Mouse (Mus musculus): ENCODE results near the gene Pde4d. TPM values are rescaled to one million over a fixed set of nuclear protein-coding genes. Genes with fewer than 3 reads are reported as not detected.

Pde4d gene
- polyA plus RNA-seq, 1 experiment = 56.2 TPM

- Histone ChIP-seq H3K27ac (replicated peaks; ENCODE audit: low read depth, low read length) (no peak overlapping the region), H3K4me3 (ENCODE audit: insufficient read depth, low read depth, low read length) (no peak overlapping the region), H3K4me1 (ENCODE audit: control insufficient read depth, insufficient read depth, insufficient read length, low read length) (no peaks in the 10 kb centered on the region)
These were observed 503.2 kb downstream of the Pde4d start for GRCm38 (mm10) chr13:108952911-108953310.

GRCm38 (mm10) chr13:108956059-108956458 lies 506.3 kb downstream of the Pde4d start:
- no peaks in the 10 kb centered on the region for H3K4me1 ChIP-seq (ENCODE audit: control insufficient read depth, insufficient read depth, insufficient read length, low read length)
- no peak overlapping the region for H3K4me3 ChIP-seq (ENCODE audit: insufficient read depth, low read depth, low read length)
- H3K27ac ChIP-seq (replicated peaks; ENCODE audit: low read depth, low read length) = no peak overlapping the region

- no peak overlapping the region for H3K27ac ChIP-seq (replicated peaks; ENCODE audit: low read depth, low read length)
- no peaks in the 10 kb centered on the region for H3K4me1 ChIP-seq (ENCODE audit: control insufficient read depth, insufficient read depth, insufficient read length, low read length)
- H3K4me3 ChIP-seq (ENCODE audit: insufficient read depth, low read depth, low read length) = no peak overlapping the region
These were observed 514.3 kb downstream of the Pde4d start for GRCm38 (mm10) chr13:108964056-108964455.

- Histone ChIP-seq H3K27ac (replicated peaks; ENCODE audit: low read depth, low read length) (no peak overlapping the region), H3K4me3 (ENCODE audit: insufficient read depth, low read depth, low read length) (no peak overlapping the region), H3K4me1 (ENCODE audit: control insufficient read depth, insufficient read depth, insufficient read length, low read length) (no peaks in the 10 kb centered on the region)
These were observed 531.4 kb downstream of the Pde4d start for GRCm38 (mm10) chr13:108981144-108981543.

GRCm38 (mm10) chr13:108998739-108999138 lies 549.0 kb downstream of the Pde4d start:
- Histone ChIP-seq H3K27ac (replicated peaks; ENCODE audit: low read depth, low read length) (no peak overlapping the region), H3K4me1 (ENCODE audit: control insufficient read depth, insufficient read depth, insufficient read length, low read length) (no peaks in the 10 kb centered on the region), H3K4me3 (ENCODE audit: insufficient read depth, low read depth, low read length) (no peak overlapping the region)

GRCm38 (mm10) chr13:109024703-109025102 lies 575.0 kb downstream of the Pde4d start:
- Histone ChIP-seq H3K4me3 (ENCODE audit: insufficient read depth, low read depth, low read length) (no peak overlapping the region), H3K4me1 (ENCODE audit: control insufficient read depth, insufficient read depth, insufficient read length, low read length) (no peaks in the 10 kb centered on the region), H3K27ac (replicated peaks; ENCODE audit: low read depth, low read length) (no peak overlapping the region)

GRCm38 (mm10) chr13:109047126-109047525 lies 597.4 kb downstream of the Pde4d start:
- Histone ChIP-seq H3K27ac (replicated peaks; ENCODE audit: low read depth, low read length) (no peak overlapping the region), H3K4me1 (ENCODE audit: control insufficient read depth, insufficient read depth, insufficient read length, low read length) (no peaks in the 10 kb centered on the region), H3K4me3 (ENCODE audit: insufficient read depth, low read depth, low read length) (no peak overlapping the region)

GRCm38 (mm10) chr13:109052805-109053204 lies 603.1 kb downstream of the Pde4d start:
- Histone ChIP-seq H3K4me3 (ENCODE audit: insufficient read depth, low read depth, low read length) (no peak overlapping the region), H3K27ac (replicated peaks; ENCODE audit: low read depth, low read length) (no peak overlapping the region), H3K4me1 (ENCODE audit: control insufficient read depth, insufficient read depth, insufficient read length, low read length) (no peaks in the 10 kb centered on the region)

- Histone ChIP-seq H3K4me1 (ENCODE audit: control insufficient read depth, insufficient read depth, insufficient read length, low read length) (no peaks in the 10 kb centered on the region), H3K4me3 (ENCODE audit: insufficient read depth, low read depth, low read length) (no peak overlapping the region), H3K27ac (replicated peaks; ENCODE audit: low read depth, low read length) (no peak overlapping the region)
These were observed 603.7 kb downstream of the Pde4d start for GRCm38 (mm10) chr13:109053242-109054018.

- no peak overlapping the region for H3K4me3 ChIP-seq (ENCODE audit: insufficient read depth, low read depth, low read length)
- no peaks in the 10 kb centered on the region for H3K4me1 ChIP-seq (ENCODE audit: control insufficient read depth, insufficient read depth, insufficient read length, low read length)
- no peak overlapping the region for H3K27ac ChIP-seq (replicated peaks; ENCODE audit: low read depth, low read length)
These were observed 608.3 kb downstream of the Pde4d start for GRCm38 (mm10) chr13:109058045-109058444.

- Histone ChIP-seq H3K27ac (replicated peaks; ENCODE audit: low read depth, low read length) (no peak overlapping the region), H3K4me3 (ENCODE audit: insufficient read depth, low read depth, low read length) (no peak overlapping the region), H3K4me1 (ENCODE audit: control insufficient read depth, insufficient read depth, insufficient read length, low read length) (no peaks in the 10 kb centered on the region)
These were observed 616.9 kb downstream of the Pde4d start for GRCm38 (mm10) chr13:109066581-109067159.

GRCm38 (mm10) chr13:109068258-109069219 lies 618.8 kb downstream of the Pde4d start:
- Histone ChIP-seq H3K4me3 (ENCODE audit: insufficient read depth, low read depth, low read length) (no peak overlapping the region), H3K27ac (replicated peaks; ENCODE audit: low read depth, low read length) (no peak overlapping the region), H3K4me1 (ENCODE audit: control insufficient read depth, insufficient read depth, insufficient read length, low read length) (no peaks in the 10 kb centered on the region)

GRCm38 (mm10) chr13:109073371-109073770 lies 623.6 kb downstream of the Pde4d start:
- no peak overlapping the region for H3K4me3 ChIP-seq (ENCODE audit: insufficient read depth, low read depth, low read length)

GRCm38 (mm10) chr13:109074078-109074477 lies 624.3 kb downstream of the Pde4d start:
- peaks cover 5% of the 10 kb centered on the region; the same call in 1 of the 2 replicates for H3K4me1 ChIP-seq (ENCODE audit: control insufficient read depth, insufficient read depth, insufficient read length, low read length)
- no peak overlapping the region for H3K27ac ChIP-seq (replicated peaks; ENCODE audit: low read depth, low read length)
- H3K4me3 ChIP-seq (ENCODE audit: insufficient read depth, low read depth, low read length) = no peak overlapping the region

More at GRCm38 (mm10) chr13:109073371-109073770, 623.6 kb downstream of the Pde4d start:
- H3K27ac ChIP-seq (replicated peaks; ENCODE audit: low read depth, low read length) = no peak overlapping the region
- peaks cover 5% of the 10 kb centered on the region; the same call in 1 of the 2 replicates for H3K4me1 ChIP-seq (ENCODE audit: control insufficient read depth, insufficient read depth, insufficient read length, low read length)

GRCm38 (mm10) chr13:109092654-109093053 lies 642.9 kb downstream of the Pde4d start:
- Histone ChIP-seq H3K27ac (replicated peaks; ENCODE audit: low read depth, low read length) (no peak overlapping the region), H3K4me1 (ENCODE audit: control insufficient read depth, insufficient read depth, insufficient read length, low read length) (no peaks in the 10 kb centered on the region), H3K4me3 (ENCODE audit: insufficient read depth, low read depth, low read length) (no peak overlapping the region)

Measured in brown adipose tissue, adult 24 weeks (tissue).